Mouse (Mus musculus) bone marrow macrophage, adult 2 months (primary cell): ENCODE measurements around the gene Npffr2.

Experiments used
- CTCF ChIP-seq: IDR thresholded peaks from 2 replicates; pipeline ENCODE4 v1.5.1; 2012; ENCODE audit warnings: low read depth, mild to moderate bottlenecking, low read length, moderate library complexity
- POLR2A ChIP-seq: IDR thresholded peaks from 2 replicates; pipeline ENCODE4 v1.6.1; 2012; ENCODE audit warnings: mild to moderate bottlenecking, low read depth, low read length, borderline replicate concordance

DNA sequence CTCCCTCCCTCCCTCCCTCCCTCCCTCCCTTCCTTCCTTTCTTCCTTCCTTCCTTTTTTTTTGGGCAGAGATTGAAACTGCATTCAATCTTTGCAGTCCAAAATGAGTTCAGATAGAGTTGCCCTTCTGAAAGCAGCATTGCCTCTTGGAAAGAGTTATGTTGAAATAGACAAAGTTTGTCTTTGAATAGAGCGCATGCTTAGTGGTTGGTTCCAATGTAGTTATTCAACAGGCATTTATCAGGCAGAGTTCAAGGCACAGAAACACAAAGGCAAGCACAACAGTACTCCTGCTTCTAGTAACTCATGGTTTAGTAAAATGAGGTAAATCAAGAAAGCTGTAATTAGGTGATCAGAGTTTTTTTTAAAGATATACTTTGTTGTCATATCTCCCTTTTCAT lies 34.7 kb upstream of the Npffr2 start:
- no peak for TF ChIP-seq CTCF
- TF ChIP-seq POLR2A = no peak
